Mouse (Mus musculus): Measurements from ENCODE around the gene Gdpd3. TPM values are rescaled to one million over a fixed set of nuclear protein-coding genes. Genes with fewer than 3 reads are reported as not detected.
"Not testable (repeated sequence)": the region's sequence is repeated elsewhere in the genome, so short reads cannot be mapped to it uniquely, and the experiment has no call there.

Gdpd3 gene
- polyA plus RNA-seq, 1 experiment from 2014 or later: 0.74 TPM

DNA sequence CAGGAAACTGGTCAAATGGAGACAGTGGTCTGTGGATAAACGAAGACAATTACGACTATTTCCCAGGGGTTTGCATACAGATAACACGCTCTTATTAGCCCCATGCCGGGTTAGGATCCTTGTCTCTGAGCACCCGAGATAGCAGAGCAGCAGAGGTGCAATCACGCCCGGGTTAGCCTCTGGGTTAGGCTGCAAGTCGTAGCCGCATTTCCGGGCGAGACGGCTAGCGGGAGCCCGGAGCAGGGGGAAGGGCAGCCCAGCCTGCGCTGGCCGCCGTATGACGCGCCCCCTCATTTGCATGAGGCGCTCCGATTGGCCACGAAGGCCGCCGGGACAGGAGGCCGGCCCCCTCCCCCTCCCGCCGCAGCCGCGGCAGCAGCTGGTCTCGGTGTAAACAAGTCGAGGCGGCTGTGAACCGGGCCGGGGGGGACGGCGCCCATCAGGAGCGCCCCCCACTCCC lies 10.5 kb downstream of the Gdpd3 start, which contains the start of gene Ypel3:
Gene Ypel3 (plus strand): TSS at position 358 of the 460 bp plus-strand sequence.
- H3K9ac ChIP-seq: peak within 1 kb of the TSS; percentile 100
- H3K9me3 ChIP-seq (replicated peaks): no peaks in the 10 kb centered on the region
- H3K4me1 ChIP-seq (replicated peaks): peaks cover 77% of the 10 kb centered on the region
- peak within 1 kb of the TSS; percentile 97 for H3K27ac ChIP-seq (replicated peaks)
- H3K27me3 ChIP-seq: no peaks in the 10 kb centered on the region
- under 1% methylated on average over 36 of the region's 37 CpGs for WGBS (ENCODE audit: insufficient replicate concordance)
- H3K4me2 ChIP-seq: peak within 1 kb of the TSS; percentile 93
- peaks cover 22% of the 10 kb centered on the region for H3K36me3 ChIP-seq (replicated peaks)
- peak within 1 kb of the TSS; percentile 87 for H3K4me3 ChIP-seq (replicated peaks)
- ATAC-seq (ENCODE audit: insufficient read depth): peak; percentile 91

DNA sequence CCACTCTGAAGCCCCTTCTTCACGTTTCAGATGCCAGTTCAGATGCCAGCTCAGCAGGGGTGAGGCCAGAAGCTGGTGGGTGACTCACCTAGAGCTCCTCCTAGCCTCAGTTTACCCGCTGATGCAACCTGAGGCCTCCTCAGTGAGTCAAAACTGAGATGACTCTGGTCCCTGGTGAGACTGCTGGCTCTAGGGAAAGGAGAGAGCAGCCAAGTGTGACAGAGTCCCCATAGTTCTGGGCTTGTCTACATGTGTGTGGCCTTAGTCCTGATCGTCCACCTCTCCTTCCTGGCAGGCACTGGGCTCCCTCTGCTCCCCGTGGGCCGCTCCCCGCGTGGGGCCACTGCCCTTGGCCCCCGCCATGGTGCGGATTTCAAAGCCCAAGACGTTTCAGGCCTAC lies 11.3 kb downstream of the Gdpd3 start:
- 66% methylated on average over 10 of the region's 10 CpGs for WGBS (ENCODE audit: insufficient replicate concordance)
- H3K9me3 ChIP-seq (replicated peaks): no peaks in the 10 kb centered on the region
- peak overlapping the region; percentile 100 for H3K9ac ChIP-seq
- peak overlapping the region; percentile 87 for H3K4me3 ChIP-seq (replicated peaks)
- peaks cover 22% of the 10 kb centered on the region for H3K36me3 ChIP-seq (replicated peaks)
- H3K27ac ChIP-seq (replicated peaks): peak overlapping the region; percentile 97
- peaks cover 85% of the 10 kb centered on the region for H3K4me1 ChIP-seq (replicated peaks)
- no peak for ATAC-seq (ENCODE audit: insufficient read depth)
- H3K27me3 ChIP-seq: no peaks in the 10 kb centered on the region
- H3K4me2 ChIP-seq: peak overlapping the region; percentile 93

DNA sequence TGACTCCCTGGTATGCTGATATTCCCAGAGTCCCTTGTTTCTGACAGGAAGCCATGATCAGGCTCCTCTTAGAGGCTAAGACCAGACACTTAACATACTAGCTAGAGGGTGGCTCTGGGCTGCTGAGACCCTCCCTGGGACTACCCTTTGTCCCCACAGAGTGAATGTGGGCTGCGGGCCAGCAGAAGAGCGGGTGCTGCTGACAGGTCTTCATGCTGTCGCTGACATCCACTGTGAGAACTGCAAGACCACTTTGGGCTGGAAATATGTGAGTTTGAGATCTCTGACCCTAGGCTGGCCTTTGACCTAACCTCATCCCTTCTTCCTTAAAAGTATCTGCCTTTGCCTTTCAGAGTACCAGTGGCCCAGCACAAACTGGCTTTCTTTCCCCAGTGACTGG lies 12.0 kb downstream of the Gdpd3 start:
- H3K9ac ChIP-seq: peak overlapping the region; percentile 100; the same call in 1 of the 2 replicates
- 97% methylated on average over 3 of the region's 3 CpGs for WGBS (ENCODE audit: insufficient replicate concordance)
- peaks cover 92% of the 10 kb centered on the region for H3K4me1 ChIP-seq (replicated peaks)
- H3K4me3 ChIP-seq (replicated peaks): peak overlapping the region; percentile 87
- ATAC-seq (ENCODE audit: insufficient read depth): no peak
- H3K27me3 ChIP-seq: no peaks in the 10 kb centered on the region
- H3K27ac ChIP-seq (replicated peaks): 0 out of 2 replicates have a peak overlapping the region, but pooled peaks have one; percentile 1
- H3K36me3 ChIP-seq (replicated peaks): peaks cover 26% of the 10 kb centered on the region
- peak overlapping the region; percentile 93 for H3K4me2 ChIP-seq
- no peaks in the 10 kb centered on the region for H3K9me3 ChIP-seq (replicated peaks)

- not testable (repeated sequence) for H3K4me3 ChIP-seq (replicated peaks); H3K27ac ChIP-seq (replicated peaks); ATAC-seq (ENCODE audit: insufficient read depth); H3K27me3 ChIP-seq; H3K9me3 ChIP-seq (replicated peaks); H3K9ac ChIP-seq; H3K4me2 ChIP-seq
- peaks cover 30% of the 10 kb centered on the region for H3K36me3 ChIP-seq (replicated peaks)
- peaks cover 84% of the 10 kb centered on the region for H3K4me1 ChIP-seq (replicated peaks)
- WGBS (ENCODE audit: insufficient replicate concordance): 79% methylated on average over 7 of the region's 7 CpGs
Observed at GRCm38 (mm10) chr7:126779101-126779500, 13.0 kb downstream of the Gdpd3 start.

DNA sequence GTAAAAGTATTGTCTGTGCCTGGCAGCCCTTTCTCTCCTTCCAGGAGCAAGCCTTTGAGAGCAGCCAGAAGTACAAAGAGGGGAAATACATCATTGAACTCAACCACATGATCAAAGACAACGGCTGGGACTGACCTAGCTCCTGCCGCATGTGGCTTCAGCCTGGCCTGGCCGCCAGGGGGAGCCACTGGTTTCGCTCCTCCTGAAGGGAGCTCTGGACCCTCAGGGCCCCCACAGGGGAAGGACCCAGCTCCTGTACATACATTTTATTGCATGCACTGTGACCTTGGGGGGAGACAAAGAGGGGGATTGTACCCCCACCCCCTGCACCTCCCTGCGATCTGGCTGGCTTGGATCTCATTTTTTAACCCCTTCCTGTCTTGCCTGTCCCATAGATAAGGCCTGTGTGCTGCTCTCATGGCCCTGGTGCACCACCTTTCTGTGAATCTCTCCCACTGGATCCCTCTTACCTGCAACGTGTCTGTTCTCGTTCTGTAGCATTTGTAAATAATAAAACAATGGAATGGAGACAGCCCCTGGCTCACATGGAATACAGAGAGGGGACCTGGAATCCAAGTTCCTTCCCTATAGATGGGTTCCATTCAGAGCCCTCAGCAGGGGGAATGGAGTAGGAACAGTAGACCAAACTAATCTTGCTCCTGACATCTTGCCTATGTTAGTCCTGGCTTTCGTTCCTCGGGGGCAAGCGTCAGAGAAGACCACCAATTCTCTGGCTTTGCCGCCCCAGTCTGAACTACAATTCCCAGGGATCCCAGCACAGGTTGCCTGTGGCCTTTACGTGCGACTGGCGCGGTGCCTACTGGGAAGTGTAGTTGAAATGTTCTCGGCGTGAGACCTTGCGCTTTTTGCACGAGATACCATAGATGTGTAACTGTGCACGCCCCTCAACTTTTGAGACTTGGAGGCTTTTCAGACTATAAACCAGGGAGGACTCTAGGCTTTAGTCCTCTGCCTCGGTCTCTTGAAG lies 14.1 kb downstream of the Gdpd3 start:
- no peaks in the 10 kb centered on the region for H3K9me3 ChIP-seq (replicated peaks)
- H3K4me1 ChIP-seq (replicated peaks): peaks cover 73% of the 10 kb centered on the region
- H3K4me3 ChIP-seq (replicated peaks): peak overlapping the region; percentile 55
- no peaks in the 10 kb centered on the region for H3K27me3 ChIP-seq
- H3K27ac ChIP-seq (replicated peaks): peak overlapping the region; percentile 48; the same call in 1 of the 2 replicates
- under 1% methylated on average over 21 of the region's 21 CpGs for WGBS (ENCODE audit: insufficient replicate concordance)
- peaks cover 42% of the 10 kb centered on the region for H3K36me3 ChIP-seq (replicated peaks)
- H3K9ac ChIP-seq: peak overlapping the region; percentile 50
- ATAC-seq (ENCODE audit: insufficient read depth): peak; percentile 13; the same call in 1 of the 2 replicates
- H3K4me2 ChIP-seq: peak overlapping the region; percentile 86

GRCm38 (mm10) chr7:126780971-126781635 lies 15.0 kb downstream of the Gdpd3 start, which contains the start of gene Tbx6:
Tbx6 (plus strand) TSS chr7:126781483.
- H3K27ac ChIP-seq (replicated peaks): peak within 1 kb of the TSS; percentile 48

DNA sequence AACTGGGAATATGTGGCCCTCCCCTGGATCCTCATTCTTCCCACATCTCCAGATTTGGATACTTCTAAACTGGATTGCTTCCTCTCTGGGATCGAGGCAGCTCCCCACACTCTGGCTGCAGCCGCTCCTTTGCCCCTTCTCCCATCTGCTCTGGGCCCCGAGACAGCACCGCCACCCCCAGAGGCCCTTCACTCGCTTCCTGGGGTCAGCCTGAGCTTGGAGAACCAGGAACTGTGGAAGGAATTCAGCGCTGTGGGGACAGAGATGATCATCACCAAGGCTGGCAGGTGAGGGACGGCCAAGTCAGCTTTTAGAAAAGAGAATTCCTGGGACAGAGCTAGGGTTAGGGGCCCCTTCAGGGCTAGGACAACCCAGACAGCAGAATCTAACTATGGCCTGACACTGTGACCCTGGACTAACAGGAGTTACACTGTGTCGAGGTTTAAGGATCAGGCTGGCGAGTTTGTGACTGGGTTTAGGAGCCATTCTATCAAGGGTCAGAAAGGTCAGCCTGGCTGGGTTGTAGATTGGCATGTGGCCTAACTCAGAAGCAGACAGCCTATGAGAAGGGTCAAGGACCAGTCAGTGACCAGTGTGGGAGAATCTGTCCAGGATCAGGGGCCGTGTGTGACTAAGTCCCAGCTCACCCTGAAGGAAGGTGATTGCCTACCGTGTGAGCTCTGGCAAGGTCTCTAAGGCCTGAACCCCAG lies 15.7 kb downstream of the Gdpd3 start:
- Histone ChIP-seq H3K27me3 (no peaks in the 10 kb centered on the region), H3K4me1 (replicated peaks) (peaks cover 60% of the 10 kb centered on the region), H3K4me2 (no peak overlapping the region), H3K36me3 (replicated peaks) (peaks cover 57% of the 10 kb centered on the region), H3K27ac (replicated peaks) (peak overlapping the region; percentile 42), H3K4me3 (replicated peaks) (no peak overlapping the region), H3K9me3 (replicated peaks) (no peaks in the 10 kb centered on the region), H3K9ac (no peak overlapping the region)
- WGBS (ENCODE audit: insufficient replicate concordance): 56% methylated on average over 11 of the region's 11 CpGs
- no peak for ATAC-seq (ENCODE audit: insufficient read depth)

More at GRCm38 (mm10) chr7:126780971-126781635, 15.0 kb downstream of the Gdpd3 start, which contains the start of gene Tbx6:
- H3K36me3 ChIP-seq (replicated peaks): peaks cover 50% of the 10 kb centered on the region
- H3K4me1 ChIP-seq (replicated peaks): peaks cover 65% of the 10 kb centered on the region
- H3K9ac ChIP-seq: peak within 1 kb of the TSS; percentile 50
- H3K4me3 ChIP-seq (replicated peaks): peak within 1 kb of the TSS; percentile 55
- ATAC-seq (ENCODE audit: insufficient read depth): no peak
- H3K9me3 ChIP-seq (replicated peaks): no peaks in the 10 kb centered on the region
- peak within 1 kb of the TSS; percentile 86 for H3K4me2 ChIP-seq
- 20% methylated on average over 22 of the region's 22 CpGs for WGBS (ENCODE audit: insufficient replicate concordance)
- H3K27me3 ChIP-seq: no peaks in the 10 kb centered on the region

DNA sequence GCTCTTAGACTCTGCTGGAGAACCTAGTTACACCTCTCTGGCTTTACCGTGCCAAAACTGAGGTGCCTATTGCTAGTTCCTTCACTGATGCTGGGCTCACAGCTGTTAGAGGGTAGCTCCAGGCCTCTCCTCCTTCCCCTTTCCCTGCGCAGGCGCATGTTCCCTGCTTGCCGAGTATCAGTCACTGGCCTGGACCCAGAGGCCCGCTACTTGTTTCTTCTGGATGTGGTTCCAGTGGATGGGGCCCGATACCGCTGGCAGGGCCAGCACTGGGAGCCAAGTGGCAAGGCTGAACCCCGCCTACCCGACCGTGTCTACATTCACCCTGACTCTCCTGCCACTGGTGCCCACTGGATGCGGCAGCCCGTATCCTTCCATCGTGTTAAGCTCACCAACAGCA lies 16.6 kb downstream of the Gdpd3 start:
- no peak overlapping the region for H3K4me2 ChIP-seq
- ATAC-seq (ENCODE audit: insufficient read depth): no peak
- no peak overlapping the region for H3K4me3 ChIP-seq (replicated peaks)
- H3K27me3 ChIP-seq: no peaks in the 10 kb centered on the region
- H3K9me3 ChIP-seq (replicated peaks): no peaks in the 10 kb centered on the region
- H3K9ac ChIP-seq: no peak overlapping the region
- H3K4me1 ChIP-seq (replicated peaks): peaks cover 51% of the 10 kb centered on the region
- H3K27ac ChIP-seq (replicated peaks): 0 out of 2 replicates have a peak overlapping the region, but pooled peaks have one; percentile 42
- 77% methylated on average over 13 of the region's 13 CpGs for WGBS (ENCODE audit: insufficient replicate concordance)
- H3K36me3 ChIP-seq (replicated peaks): peaks cover 66% of the 10 kb centered on the region

DNA sequence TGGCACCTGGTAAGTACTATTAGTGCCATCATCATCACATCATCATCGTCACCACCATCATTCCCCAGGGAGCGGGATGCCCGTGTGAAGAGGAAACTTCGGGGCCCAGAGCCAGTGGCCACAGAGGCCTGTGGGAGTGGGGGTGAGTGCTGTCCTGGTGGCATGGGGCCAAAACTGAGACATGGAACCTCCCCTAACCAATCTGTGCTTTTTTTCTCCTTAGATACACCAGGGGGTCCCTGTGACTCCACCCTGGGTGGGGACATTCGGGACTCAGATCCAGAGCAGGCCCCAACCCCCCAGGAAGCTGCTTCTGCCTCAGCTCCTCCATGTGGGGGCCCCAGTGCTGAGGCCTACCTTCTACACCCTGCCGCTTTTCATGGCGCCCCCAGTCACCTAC lies 18.3 kb downstream of the Gdpd3 start:
- Histone ChIP-seq H3K4me2 (no peak overlapping the region), H3K4me3 (replicated peaks) (no peak overlapping the region), H3K27me3 (no peaks in the 10 kb centered on the region), H3K9ac (0 out of 2 replicates have a peak overlapping the region, but pooled peaks have one; percentile 1), H3K4me1 (replicated peaks) (peaks cover 39% of the 10 kb centered on the region), H3K27ac (replicated peaks) (no peak overlapping the region), H3K9me3 (replicated peaks) (no peaks in the 10 kb centered on the region), H3K36me3 (replicated peaks) (peaks cover 69% of the 10 kb centered on the region)
- no peak for ATAC-seq (ENCODE audit: insufficient read depth)
- WGBS (ENCODE audit: insufficient replicate concordance): 79% methylated on average over 7 of the region's 7 CpGs

DNA sequence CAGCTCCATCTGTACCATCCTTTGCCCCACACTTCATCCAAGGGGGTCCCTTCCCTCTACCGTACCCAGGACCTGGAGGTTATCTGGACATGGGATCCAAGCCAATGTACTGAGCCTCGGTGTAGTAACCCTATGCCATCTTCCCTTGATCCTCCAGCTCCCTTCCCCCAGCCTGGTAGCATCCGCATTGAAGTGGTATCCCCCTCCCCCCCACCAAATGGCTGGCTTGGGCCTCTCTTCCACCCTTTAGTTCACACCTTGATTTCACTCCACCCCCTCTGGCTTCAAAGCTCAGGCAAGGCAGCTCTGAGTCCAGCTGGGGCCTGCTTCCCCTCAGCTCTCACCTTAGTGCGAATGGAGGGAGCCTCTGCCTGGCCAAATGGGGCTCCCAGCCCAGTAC lies 18.9 kb downstream of the Gdpd3 start:
- H3K9me3 ChIP-seq (replicated peaks): no peaks in the 10 kb centered on the region
- H3K4me1 ChIP-seq (replicated peaks): peaks cover 35% of the 10 kb centered on the region
- no peak for ATAC-seq (ENCODE audit: insufficient read depth)
- peaks cover 70% of the 10 kb centered on the region for H3K36me3 ChIP-seq (replicated peaks)
- no peak overlapping the region for H3K4me3 ChIP-seq (replicated peaks)
- H3K27ac ChIP-seq (replicated peaks): no peak overlapping the region
- H3K4me2 ChIP-seq: no peak overlapping the region
- H3K27me3 ChIP-seq: no peaks in the 10 kb centered on the region
- 76% methylated on average over 4 of the region's 4 CpGs for WGBS (ENCODE audit: insufficient replicate concordance)
- no peak overlapping the region for H3K9ac ChIP-seq

Data from liver, embryonic 15.5 days (tissue).